Mouse (Mus musculus): ENCODE data around the gene Cbln1. TPM values are rescaled to one million over a fixed set of nuclear protein-coding genes. Genes with fewer than 3 reads are reported as not detected.

Gene Cbln1
- total RNA-seq, 2 experiments from 2014 or later = 0.70 TPM; not detected in 1

DNA sequence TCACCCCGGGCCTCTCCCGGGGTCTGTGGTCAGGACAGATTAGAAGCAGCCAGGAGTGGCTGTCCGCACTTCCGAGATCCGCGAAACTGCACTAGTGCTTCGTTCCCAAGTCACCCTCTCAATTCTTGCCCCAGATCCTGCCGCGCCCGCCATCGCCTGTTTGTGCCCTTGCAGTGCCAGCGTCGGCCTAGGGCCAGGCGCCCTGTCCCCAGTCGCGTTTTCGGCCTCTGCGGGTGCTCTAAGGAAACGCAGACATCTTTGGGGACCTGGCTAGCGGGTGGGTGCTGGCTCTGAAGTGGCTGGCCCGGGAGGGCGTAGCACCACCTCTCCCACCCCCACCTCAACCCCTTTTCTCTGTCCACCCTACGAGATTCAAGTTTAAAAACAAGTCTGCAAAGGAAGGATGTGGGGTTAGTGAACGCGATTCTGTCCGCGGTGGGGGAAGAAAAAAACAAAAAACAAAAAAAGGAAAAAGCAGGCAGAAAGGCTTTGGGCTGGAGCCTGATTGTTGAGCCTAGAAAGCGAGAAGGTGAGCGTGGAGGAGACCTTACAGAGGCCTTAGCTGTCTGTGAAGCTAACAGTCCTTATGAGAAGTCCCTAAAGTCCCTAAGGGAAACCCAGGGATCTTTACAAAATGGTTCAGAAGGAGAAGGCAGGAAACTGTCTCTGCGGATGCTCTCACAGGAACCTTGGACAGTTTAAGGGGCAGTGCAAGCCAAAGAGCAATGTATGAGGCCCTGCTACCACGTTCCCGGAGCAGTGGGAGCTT lies 1.4 kb downstream of the Cbln1 start:
- DNase-seq (ENCODE audit: low spot score in 2 of 2) = no peak

DNA sequence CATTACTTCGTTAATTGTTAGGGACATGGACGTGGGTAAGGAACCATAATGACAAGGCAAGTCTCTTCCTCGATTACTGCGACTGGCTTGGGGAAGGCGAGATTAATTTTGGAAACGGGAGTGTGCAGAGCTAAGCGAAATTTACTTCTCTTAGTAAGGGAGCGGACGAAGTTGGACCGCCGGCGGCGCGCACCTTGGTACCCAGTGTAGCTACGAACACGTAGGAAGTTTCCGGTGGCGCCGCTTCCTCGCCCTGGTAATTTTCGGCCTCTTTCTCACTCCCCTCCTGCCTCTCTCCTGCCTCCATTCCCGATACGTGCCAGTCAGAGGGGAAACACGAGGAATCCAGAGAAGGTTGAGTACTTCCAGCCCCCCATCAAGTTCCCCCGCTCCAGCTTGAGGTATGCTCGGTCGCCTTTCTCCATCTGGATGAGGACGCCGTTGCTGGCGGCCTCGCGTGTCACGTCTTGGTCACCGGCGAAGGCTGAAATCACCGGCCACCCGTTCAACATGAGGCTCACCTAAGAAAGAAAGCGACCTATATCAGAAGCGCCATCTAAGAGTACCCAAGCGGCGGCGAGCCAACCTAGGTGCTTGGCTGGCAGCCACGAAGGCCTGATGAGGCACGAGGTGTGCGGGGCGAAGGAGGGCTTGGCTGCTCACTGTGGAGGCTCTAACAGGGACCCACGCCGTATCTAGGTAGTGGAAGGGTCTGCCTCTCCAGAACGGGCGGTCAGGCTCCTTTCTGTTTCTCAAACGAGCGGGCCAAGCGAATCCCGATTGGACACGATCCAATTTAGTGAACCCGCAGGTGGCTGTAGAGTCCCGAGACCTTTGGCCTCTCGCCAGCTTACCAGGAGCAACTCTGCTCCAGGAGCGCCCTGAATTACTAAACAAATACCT lies 2.2 kb downstream of the Cbln1 start:
- DNase-seq (ENCODE audit: low spot score in 2 of 2) = peak in 1 of 2 experiments; percentile 9

DNA sequence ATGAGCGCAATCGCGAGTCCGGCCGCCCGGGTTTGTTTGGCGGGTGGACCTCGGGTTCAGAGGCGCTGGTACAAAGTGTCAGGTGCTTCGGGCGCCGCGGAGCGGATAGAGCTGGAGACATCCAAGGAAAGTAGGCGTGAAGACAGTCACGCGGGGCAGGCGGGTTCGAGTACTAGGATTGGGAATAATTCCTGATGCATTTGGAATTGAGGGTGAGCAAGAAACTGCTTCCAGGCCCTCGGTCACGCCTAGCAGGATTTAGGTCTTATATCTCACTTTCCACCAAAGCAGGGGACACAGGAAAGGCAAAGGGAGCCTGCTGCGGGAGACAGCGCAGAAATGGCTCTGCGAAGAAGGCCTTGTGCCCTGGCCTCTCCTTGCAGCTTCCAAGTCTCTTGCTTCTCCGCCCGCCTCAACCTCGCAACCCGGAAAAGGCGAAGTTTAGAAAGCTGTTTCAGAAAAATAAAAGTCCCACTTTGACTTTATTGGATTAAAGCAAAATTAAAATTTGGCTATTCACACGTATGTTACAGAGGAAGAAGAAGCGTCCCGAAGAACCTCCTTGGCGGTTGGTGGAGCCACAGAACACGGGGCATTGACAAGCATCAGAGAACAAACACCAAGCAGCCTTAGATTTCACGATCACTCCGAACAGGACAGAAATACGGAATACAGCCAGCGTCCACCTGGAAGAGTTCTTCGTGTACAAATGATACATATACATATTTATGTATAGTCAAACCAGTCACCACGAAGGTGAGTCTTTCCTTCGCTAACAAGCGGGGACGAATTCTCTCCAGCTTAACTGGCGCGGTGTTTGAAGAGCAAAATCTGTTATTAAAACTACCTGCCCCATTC lies 3.2 kb downstream of the Cbln1 start:
- no peak for DNase-seq (ENCODE audit: low spot score in 2 of 2)

DNA sequence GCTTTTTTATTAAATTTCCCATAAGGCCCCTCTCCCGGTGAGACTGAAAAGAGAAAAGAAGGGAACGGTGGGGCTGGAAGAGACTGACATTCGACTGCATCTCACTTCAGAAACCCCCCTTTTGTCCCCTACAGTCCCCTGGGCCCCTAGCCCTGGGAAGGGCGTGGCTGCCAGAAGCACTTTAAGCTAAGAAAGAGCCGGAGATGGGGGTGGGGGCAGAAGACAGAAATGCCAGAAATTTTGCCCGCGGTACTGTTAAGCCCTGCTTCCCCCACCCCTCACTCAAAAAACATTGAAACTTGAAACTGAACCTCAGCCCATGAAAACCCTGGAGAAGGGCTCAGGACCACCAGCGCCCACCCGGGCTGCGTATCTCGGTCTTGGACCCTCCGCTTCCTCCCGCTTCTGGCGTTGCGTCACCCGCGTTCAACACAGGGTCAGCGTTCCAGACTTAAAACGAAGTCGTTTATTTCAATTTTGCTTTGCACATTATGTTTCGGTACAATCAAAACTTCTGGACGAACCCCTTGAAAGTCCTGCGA lies 3.9 kb downstream of the Cbln1 start:
- DNase-seq (ENCODE audit: low spot score in 2 of 2) = no peak

DNA sequence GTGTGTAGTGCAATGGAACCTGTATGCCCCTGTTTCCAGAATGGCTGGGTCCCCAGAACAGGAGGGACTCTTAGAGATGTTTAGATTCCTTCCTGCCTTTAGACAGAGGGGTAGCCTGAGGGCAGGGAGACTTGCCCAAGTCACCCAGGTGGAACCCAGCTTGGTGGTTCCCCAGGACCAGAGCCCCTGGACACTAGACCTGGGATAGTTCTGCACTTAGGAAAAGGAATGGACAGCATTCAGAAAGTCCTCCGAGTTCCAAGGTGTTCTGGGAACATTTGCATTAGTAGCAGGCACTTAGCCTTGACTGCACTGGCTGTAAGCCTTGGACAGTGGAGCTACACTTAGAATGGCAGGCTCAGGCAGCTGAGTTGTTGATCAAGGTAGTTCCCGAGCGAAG lies 4.5 kb downstream of the Cbln1 start:
- DNase-seq (ENCODE audit: low spot score in 2 of 2) = no peak

DNA sequence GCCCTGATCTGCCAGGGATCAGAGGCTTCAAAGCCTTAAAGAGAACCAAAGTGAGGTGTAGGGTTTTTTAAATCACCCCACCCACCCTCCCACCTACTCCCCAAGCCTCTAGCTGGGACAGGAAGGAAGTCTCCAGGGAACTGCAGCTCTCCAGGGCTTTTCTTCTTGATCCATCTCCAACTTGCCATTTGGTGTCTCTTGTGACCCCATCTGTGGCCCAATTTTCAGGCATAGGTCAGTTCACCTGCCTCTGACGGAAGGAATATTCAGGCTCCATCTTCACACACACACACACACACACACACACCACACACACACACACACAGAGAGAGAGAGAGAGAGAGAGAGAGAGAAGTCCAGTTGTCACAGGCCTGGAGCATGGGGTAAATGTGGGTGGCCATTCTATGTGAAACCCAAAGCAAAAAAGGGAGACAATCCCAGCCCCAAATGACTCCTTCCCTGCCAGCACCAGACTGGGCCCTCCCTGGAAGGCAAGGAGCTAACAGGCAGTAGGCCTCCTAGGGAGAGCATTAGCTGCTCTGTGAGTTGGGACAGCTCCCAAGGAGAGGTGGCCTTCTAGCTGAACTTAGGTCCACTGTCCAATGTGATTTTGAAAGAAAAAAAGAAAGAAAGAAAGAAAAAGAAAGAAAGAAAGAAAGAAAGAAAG lies 5.3 kb downstream of the Cbln1 start:
- DNase-seq (ENCODE audit: low spot score in 2 of 2) = no peak

DNA sequence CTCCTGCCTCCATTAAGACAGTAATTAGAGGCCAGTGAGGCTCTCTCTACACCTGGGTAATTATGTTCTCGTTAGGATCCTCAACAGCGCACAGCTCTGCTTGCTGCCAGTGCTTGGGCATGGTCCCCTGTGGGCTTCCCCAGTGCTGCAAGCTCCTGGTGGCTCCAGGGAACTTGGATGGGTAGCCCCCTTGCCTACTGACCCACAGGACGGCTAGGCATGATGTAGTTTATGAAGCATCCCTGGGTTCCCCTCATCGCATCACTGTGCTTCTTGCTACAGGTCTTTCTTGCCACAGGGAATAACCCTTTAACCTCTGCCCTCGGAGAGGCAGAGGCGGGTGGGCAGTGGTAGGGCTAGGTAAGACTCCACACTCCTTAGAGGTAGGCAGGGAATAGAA lies 6.1 kb downstream of the Cbln1 start:
- DNase-seq (ENCODE audit: low spot score in 2 of 2) = no peak

DNA sequence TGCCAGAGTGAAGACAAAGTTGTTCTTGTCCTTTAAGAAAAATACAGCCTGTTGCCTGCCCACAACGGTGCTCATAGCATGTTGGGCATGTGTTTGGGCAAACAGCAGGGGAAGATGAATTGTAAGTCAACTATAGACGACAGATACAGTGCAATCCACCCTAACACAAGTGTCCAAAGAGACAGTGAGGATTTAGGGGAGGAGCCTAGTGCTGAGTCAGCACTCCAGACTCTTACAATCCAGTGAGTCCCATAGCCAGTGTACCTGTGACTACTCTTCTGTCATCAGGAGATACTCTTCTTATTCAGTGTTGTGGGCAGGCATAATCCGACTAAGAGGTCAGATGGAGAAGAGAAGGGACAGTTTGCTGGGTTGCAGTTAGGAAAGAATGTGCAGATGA lies 8.0 kb downstream of the Cbln1 start:
- no peak for DNase-seq (ENCODE audit: low spot score in 2 of 2)

DNA sequence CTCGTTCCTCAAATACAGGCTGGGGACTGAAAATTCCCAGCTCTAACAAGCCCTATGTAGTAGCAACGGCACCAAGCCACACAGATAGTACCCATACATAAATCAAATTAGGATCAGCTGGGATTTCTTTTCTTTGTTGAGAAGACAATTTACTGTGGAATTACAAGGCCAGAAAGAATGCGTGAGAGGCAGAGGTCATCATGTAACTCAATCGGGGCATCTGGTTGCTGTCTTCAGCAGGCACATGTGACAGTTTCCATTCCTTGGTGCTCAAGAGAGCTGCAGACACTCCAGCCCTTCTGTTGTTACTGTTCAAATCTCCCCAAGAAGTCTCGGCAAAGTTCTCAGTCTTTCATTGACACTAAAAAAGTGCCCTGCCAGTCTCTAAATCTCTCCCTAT lies 10.6 kb downstream of the Cbln1 start:
- DNase-seq (ENCODE audit: low spot score in 2 of 2) = no peak

DNA sequence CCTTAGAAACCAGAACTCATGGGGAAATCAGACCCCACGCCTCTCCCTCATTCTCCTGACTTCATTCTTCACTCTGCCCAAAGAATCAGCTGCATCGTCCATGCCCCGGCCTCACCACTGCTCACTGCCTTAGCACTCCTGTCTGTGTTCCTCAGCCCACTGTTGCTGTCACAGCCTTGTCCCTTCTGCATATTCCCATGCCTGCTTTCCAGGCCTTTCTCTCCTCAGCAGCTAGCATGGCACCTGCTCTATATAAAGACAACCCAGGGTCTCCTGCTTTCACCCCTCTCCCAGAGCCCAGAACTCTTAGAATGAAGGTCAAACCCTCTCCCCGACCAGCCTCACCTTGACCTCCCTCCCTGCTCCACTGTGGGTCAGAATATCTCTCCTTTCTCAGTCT lies 15.5 kb downstream of the Cbln1 start:
- DNase-seq (ENCODE audit: low spot score in 2 of 2) = no peak

DNA sequence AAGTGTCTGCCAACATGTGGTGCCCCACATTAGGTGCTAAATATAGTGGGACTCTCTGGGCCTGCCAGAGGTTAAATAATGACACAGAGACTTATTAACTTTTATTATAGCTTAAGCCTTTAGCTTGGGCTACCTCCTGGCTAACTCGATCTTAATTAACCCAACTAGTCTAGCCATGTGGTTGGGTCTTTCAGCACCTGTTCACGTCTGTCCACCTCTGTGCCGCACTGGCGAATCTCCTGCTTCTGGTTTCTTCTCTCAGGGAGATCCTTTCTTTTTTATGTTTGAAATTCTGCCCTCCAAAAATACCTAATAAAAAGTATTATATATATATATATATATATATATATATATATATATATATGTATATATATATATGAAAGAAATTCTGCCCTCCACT lies 19.6 kb downstream of the Cbln1 start:
- DNase-seq (ENCODE audit: low spot score in 2 of 2) = no peak

DNA sequence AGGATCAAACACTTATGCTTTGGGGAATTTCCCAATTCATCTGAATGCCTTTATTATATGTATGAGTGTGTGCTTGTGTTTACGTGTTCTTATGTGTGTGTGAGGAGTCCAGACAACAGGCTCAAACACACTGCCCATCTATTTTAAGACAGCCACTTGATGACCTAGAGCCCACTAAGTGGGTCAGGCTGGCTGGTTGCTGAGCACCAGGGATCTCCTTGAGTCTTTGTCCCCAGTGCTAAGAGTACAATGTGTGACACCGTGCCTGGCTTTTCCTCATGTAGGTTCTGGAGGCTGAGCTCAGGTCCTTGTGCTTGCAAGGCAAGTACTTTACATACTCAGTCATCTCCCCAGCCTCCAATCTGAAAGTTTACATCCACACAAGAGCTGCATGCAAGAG lies 20.7 kb downstream of the Cbln1 start:
- no peak for DNase-seq (ENCODE audit: low spot score in 2 of 2)

DNA sequence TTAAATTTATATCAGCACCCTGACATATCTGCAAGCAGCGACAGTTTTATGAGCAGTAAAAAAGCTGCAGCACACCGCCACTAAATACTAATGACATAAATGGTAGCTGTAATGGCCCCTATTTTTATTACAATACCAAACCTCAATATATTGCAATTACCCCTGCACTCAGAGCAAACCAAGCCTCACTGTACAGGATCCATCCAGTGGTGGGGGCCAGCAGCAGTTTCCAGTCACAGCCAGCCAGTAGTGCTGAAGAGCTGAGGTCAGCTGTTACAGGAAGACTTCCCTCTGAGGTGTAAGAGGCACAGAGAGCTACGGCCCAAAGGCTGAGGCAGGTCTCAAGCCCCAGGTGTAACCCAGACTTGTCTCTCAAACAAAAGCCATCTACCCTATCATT lies 37.8 kb downstream of the Cbln1 start:
- no peak for DNase-seq (ENCODE audit: low spot score in 2 of 2)

DNA sequence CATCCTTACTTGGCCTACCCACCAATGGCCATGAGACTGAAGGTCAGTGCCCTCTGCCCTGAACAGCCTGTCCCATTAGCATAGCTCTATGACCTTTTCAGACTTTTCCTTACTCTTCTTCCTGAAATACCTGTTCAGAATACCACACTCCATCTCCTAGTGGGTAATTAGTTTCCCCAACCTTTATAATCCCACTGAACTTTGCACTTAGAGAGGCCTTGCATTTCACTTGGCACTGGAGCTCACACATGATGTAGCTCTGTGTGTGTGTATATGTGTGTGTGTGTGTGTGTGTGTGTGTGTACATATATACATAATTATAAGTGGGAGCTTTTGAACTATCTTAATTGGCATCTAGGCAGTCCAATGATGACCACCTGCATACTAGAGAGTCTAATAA lies 45.2 kb downstream of the Cbln1 start:
- DNase-seq (ENCODE audit: low spot score in 2 of 2) = no peak

DNA sequence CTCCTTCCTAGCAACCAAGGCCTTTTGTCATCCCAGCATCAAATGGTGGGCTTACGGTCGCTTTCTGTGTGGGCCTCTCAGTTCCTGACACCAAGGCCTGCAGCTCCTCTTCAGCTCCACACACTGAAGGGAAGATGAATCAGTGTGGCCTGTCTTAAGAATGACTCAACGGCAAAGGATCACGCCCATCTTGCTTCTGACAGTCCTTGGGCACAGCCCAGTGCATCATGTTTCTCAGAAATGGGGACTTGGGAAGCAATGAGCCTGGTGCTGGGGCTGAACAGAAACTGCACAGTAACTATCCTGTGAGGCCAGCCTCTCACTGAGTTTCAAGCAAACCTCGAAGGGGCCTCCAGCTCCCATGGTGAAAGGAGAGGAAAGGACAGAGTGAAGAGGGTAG lies 47.7 kb downstream of the Cbln1 start:
- DNase-seq (ENCODE audit: low spot score in 2 of 2) = peak in 1 of 2 experiments; percentile 5

DNA sequence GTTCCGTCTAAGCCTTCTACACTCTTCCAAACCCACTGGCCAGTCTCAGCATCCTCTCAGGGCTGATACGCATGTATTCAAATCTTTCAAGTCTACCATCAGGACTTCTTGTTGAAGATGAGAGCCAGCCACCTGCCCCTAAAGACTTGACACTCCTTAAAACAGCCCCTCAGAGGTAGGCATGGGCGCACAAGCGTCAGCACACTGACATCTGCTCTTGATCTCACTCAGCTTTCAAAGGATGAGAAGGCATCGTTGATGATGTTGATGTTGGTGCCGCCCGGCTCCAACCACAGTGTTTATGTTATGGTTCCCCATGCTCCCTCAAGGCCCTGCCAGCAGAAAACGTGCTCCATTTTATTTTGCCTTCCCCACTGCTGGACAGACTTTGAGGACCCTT lies 50.7 kb downstream of the Cbln1 start:
- DNase-seq (ENCODE audit: low spot score in 2 of 2) = no peak

Data from adrenal gland, adult 18-20 months (tissue).